Mouse (Mus musculus) layer of hippocampus, adult 18-20 months (tissue): ENCODE results near the gene Card6. TPM values are rescaled to one million over a fixed set of nuclear protein-coding genes. Genes with fewer than 3 reads are reported as not detected.
"Not testable (repeated sequence)": the region's sequence is repeated elsewhere in the genome, so short reads cannot be mapped to it uniquely, and the experiment has no call there.

ENCODE experiments used
- DNase-seq, 2 experiments: peaks; one replicate each; pipeline ENCODE4 v3.0.0; 2022; ENCODE audit warnings: low spot score in 2 of 2
- total RNA-seq, 2 experiments: library from RNA; stranded (reverse); gene quantifications; 2 replicates each; pipeline ENCODE4 v1.2.3; 2021

Card6 gene
- total RNA-seq, 2 experiments from 2014 or later = 4.9 to 5.9 TPM

- not testable (repeated sequence) for DNase-seq
Measured at GRCm38 (mm10) chr15:5130887-5131668, 22.7 kb upstream of the Card6 start.

- no peak for DNase-seq
Measured at GRCm38 (mm10) chr15:5129111-5129805, 20.9 kb upstream of the Card6 start.

GRCm38 (mm10) chr15:5128176-5128940 is 20.0 kb upstream of the Card6 start:
- no peak for DNase-seq

GRCm38 (mm10) chr15:5127487-5127886 is 19.1 kb upstream of the Card6 start:
- no peak for DNase-seq

- DNase-seq = no peak
Measured at GRCm38 (mm10) chr15:5126456-5126855, 18.1 kb upstream of the Card6 start.

- DNase-seq = no peak
Measured at GRCm38 (mm10) chr15:5121535-5122313, 13.4 kb upstream of the Card6 start.

- no peak for DNase-seq
Measured at GRCm38 (mm10) chr15:5119707-5120106, 11.4 kb upstream of the Card6 start.

- DNase-seq = no peak
Measured at GRCm38 (mm10) chr15:5119192-5119591, 10.9 kb upstream of the Card6 start.

GRCm38 (mm10) chr15:5118626-5119025 is 10.3 kb upstream of the Card6 start:
- DNase-seq = no peak

- no peak for DNase-seq
Measured at GRCm38 (mm10) chr15:5117031-5117601, 8.8 kb upstream of the Card6 start.

GRCm38 (mm10) chr15:5116270-5117030 is 8.1 kb upstream of the Card6 start, which contains the start of gene Rpl37:
Gene Rpl37, plus strand, starts transcription at chr15:5116645.
- peak; percentile 99 for DNase-seq

GRCm38 (mm10) chr15:5115173-5115572 is 6.8 kb upstream of the Card6 start:
- DNase-seq = no peak

GRCm38 (mm10) chr15:5112651-5113050 is 4.3 kb upstream of the Card6 start:
- no peak for DNase-seq

- DNase-seq = no peak
Measured at GRCm38 (mm10) chr15:5108655-5109040, 309 bp upstream of the Card6 start.

GRCm38 (mm10) chr15:5106293-5106692 is 2.0 kb downstream of the Card6 start:
- DNase-seq = peak in 1 of 2 experiments; percentile 55

- DNase-seq = no peak
Measured at GRCm38 (mm10) chr15:5105891-5106290, 2.4 kb downstream of the Card6 start.

GRCm38 (mm10) chr15:5102312-5102711 is 6.0 kb downstream of the Card6 start:
- DNase-seq = peak; percentile 46 to 80

- DNase-seq = no peak
Measured at GRCm38 (mm10) chr15:5097376-5097775, 11.0 kb downstream of the Card6 start.

- DNase-seq = no peak
Measured at GRCm38 (mm10) chr15:5095534-5096301, 12.6 kb downstream of the Card6 start.
